Mouse (Mus musculus): ENCODE data around the gene Pot1a. TPM values are rescaled to one million over a fixed set of nuclear protein-coding genes. Genes with fewer than 3 reads are reported as not detected.

Pot1a gene
- total RNA-seq (2022): 10 to 100 TPM in 1 of 4 experiments, 1 to 10 TPM in 3; 6.8 to 10.7 (median 7.8) TPM

- DNase-seq (ENCODE audit: low spot score): peak; percentile 97
Measured at GRCm38 (mm10) chr6:25808806-25809495, at the start of gene Pot1a. Gene Pot1a, minus strand, starts transcription at chr6:25809246.

- no peak for DNase-seq (ENCODE audit: low spot score)
Measured at GRCm38 (mm10) chr6:25836261-25836660, 27.2 kb upstream of the Pot1a start.

GRCm38 (mm10) chr6:25806021-25806420 lies 3.0 kb downstream of the Pot1a start:
- no peak for DNase-seq (ENCODE audit: low spot score)

- no peak for DNase-seq (ENCODE audit: low spot score)
Measured at GRCm38 (mm10) chr6:25802269-25802668, 6.8 kb downstream of the Pot1a start.

- DNase-seq (ENCODE audit: low spot score): no peak
Measured at GRCm38 (mm10) chr6:25801230-25801629, 7.8 kb downstream of the Pot1a start.

- DNase-seq (ENCODE audit: low spot score): no peak
Measured at GRCm38 (mm10) chr6:25768238-25768637, 40.8 kb downstream of the Pot1a start.

- no peak for DNase-seq (ENCODE audit: low spot score)
Measured at GRCm38 (mm10) chr6:25767552-25767951, 41.5 kb downstream of the Pot1a start.

- DNase-seq (ENCODE audit: low spot score): no peak
Measured at GRCm38 (mm10) chr6:25767073-25767472, 42.0 kb downstream of the Pot1a start.

- DNase-seq (ENCODE audit: low spot score): no peak
Measured at GRCm38 (mm10) chr6:25766283-25766682, 42.8 kb downstream of the Pot1a start.

GRCm38 (mm10) chr6:25752651-25753050 lies 56.4 kb downstream of the Pot1a start:
- DNase-seq (ENCODE audit: low spot score): no peak

GRCm38 (mm10) chr6:25736533-25736932 lies 72.5 kb downstream of the Pot1a start:
- DNase-seq (ENCODE audit: low spot score): no peak

GRCm38 (mm10) chr6:25726560-25726959 lies 82.5 kb downstream of the Pot1a start:
- DNase-seq (ENCODE audit: low spot score): no peak

GRCm38 (mm10) chr6:25710601-25711000 lies 98.4 kb downstream of the Pot1a start:
- DNase-seq (ENCODE audit: low spot score): no peak

GRCm38 (mm10) chr6:25709250-25709895 lies 99.7 kb downstream of the Pot1a start:
- no peak for DNase-seq (ENCODE audit: low spot score)

- DNase-seq (ENCODE audit: low spot score): no peak
Measured at GRCm38 (mm10) chr6:25699956-25700355, 109.1 kb downstream of the Pot1a start.

Other genes starting within 250 kb of the Pot1a start
- under 1 TPM in 1 of 4 experiments, not detected in 3; 0.09 TPM for gene Gpr37, start 118.5 kb downstream of the Pot1a start, total RNA-seq (2022)